Mouse (Mus musculus) MEL (cell line): ENCODE measurements around the gene Hoxd8. TPM values are rescaled to one million over a fixed set of nuclear protein-coding genes. Genes with fewer than 3 reads are reported as not detected.

Experiments
- DNase-seq: peaks from one replicate; pipeline ENCODE4 v3.0.0; 2011; ENCODE audit warnings: low read depth, low spot score
- H3K27ac ChIP-seq: 2 replicates; pipeline ENCODE4 v1.5.1; 2012; ENCODE audit warnings: low read depth, mild to moderate bottlenecking, control low read depth, low read length, moderate library complexity; ENCODE audit not compliant: control insufficient read depth
- H3K27me3 ChIP-seq, 2 experiments: fragments of 150-350 bp in 1 of 2; sonication (generic) in 1 of 2; 2 replicates each; pipeline ENCODE4 v1.6.1; 2012; ENCODE audit warnings: low read length in 2 of 2, mild to moderate bottlenecking in 2 of 2, improper control_type of control experiment in 1 of 2, moderate library complexity in 1 of 2; ENCODE audit not compliant: insufficient read depth in 2 of 2, control insufficient read depth in 1 of 2
- H3K36me3 ChIP-seq, 2 experiments: 2 replicates each; pipeline ENCODE4 v1.6.1; 2012 to 2014; ENCODE audit warnings: low read length in 2 of 2, improper control_type of control experiment in 1 of 2, inconsistent platforms in 1 of 2, mild to moderate bottlenecking in 1 of 2; ENCODE audit not compliant: insufficient read depth in 2 of 2, control insufficient read depth in 1 of 2
- H3K4me1 ChIP-seq, 2 experiments: fragments of 150-350 bp in 1 of 2; sonication (generic) in 1 of 2; 2 replicates each; pipeline ENCODE4 v1.6.1; 2012; ENCODE audit warnings: low read length in 2 of 2, improper control_type of control experiment in 1 of 2, mild to moderate bottlenecking in 1 of 2; ENCODE audit not compliant: insufficient read depth in 2 of 2, control insufficient read depth in 1 of 2
- H3K4me3 ChIP-seq, 2 experiments: fragments of 150-350 bp in 1 of 2; sonication (generic) in 1 of 2; 2 replicates each; pipeline ENCODE4 v1.5.1; 2012; ENCODE audit warnings: low read depth in 2 of 2, low read length in 2 of 2, mild to moderate bottlenecking in 2 of 2, moderate library complexity in 2 of 2, control low read depth in 1 of 2, improper control_type of control experiment in 1 of 2; ENCODE audit not compliant: control insufficient read depth in 1 of 2, insufficient read depth in 1 of 2
- H3K79me2 ChIP-seq: 2 replicates; pipeline ENCODE4 v1.6.1; 2012; ENCODE audit warnings: mild to moderate bottlenecking, low read length, moderate library complexity; ENCODE audit not compliant: control insufficient read depth, poor library complexity, insufficient read depth
- H3K9ac ChIP-seq: 2 replicates; pipeline ENCODE4 v1.6.1; 2012; ENCODE audit warnings: low read depth, mild to moderate bottlenecking, control low read depth, low read length, moderate library complexity; ENCODE audit not compliant: control insufficient read depth, poor library complexity, severe bottlenecking
- H3K9me3 ChIP-seq: fragments of 150-350 bp; sonication (generic); replicated peaks from 2 replicates; pipeline ENCODE4 v1.6.1; 2012; ENCODE audit warnings: mild to moderate bottlenecking, low read length, improper control_type of control experiment, moderate library complexity; ENCODE audit not compliant: insufficient read depth
- BHLHE40 ChIP-seq: IDR thresholded peaks from 2 replicates; pipeline ENCODE4 v1.6.1; 2012; ENCODE audit warnings: low read depth, mild to moderate bottlenecking, inconsistent platforms, low read length, improper control_type of control experiment, borderline replicate concordance
- CTCF ChIP-seq, 3 experiments: IDR thresholded peaks in 2 of 3; conservative IDR thresholded peaks in 1 of 3; 2 replicates each; pipeline ENCODE4 v1.5.1; 2011 to 2012; ENCODE audit warnings: low read length in 3 of 3, low read depth in 2 of 3, mild to moderate bottlenecking in 2 of 3, improper control_type of control experiment in 1 of 3, inconsistent platforms in 1 of 3, mixed read lengths in 1 of 3, moderate library complexity in 1 of 3; ENCODE audit not compliant: control insufficient read depth in 1 of 3, insufficient read depth in 1 of 3, poor library complexity in 1 of 3, severe bottlenecking in 1 of 3
- ETS1 ChIP-seq: IDR thresholded peaks from 2 replicates; pipeline ENCODE4 v1.6.1; 2012; ENCODE audit warnings: low read depth, mild to moderate bottlenecking, inconsistent platforms, low read length, improper control_type of control experiment, moderate library complexity
- GABPA ChIP-seq: IDR thresholded peaks from 2 replicates; pipeline ENCODE4 v1.6.1; 2012; ENCODE audit warnings: low read depth, mild to moderate bottlenecking, inconsistent platforms, low read length, improper control_type of control experiment, moderate library complexity
- MAX ChIP-seq: IDR thresholded peaks from 2 replicates; pipeline ENCODE4 v1.6.1; 2011; ENCODE audit warnings: low read length, improper control_type of control experiment
- MXI1 ChIP-seq: IDR thresholded peaks from 2 replicates; pipeline ENCODE4 v1.6.1; 2011; ENCODE audit warnings: mild to moderate bottlenecking, low read depth, low read length, improper control_type of control experiment
- MYB ChIP-seq: IDR thresholded peaks from 2 replicates; pipeline ENCODE4 v1.6.1; 2011; ENCODE audit warnings: mild to moderate bottlenecking, low read depth, low read length, improper control_type of control experiment
- NELFE ChIP-seq: IDR thresholded peaks from 2 replicates; pipeline ENCODE4 v1.6.1; 2011; ENCODE audit warnings: low read depth, low read length, improper control_type of control experiment
- NRF1 ChIP-seq: IDR thresholded peaks from 2 replicates; pipeline ENCODE4 v1.6.1; 2014; ENCODE audit warnings: low read depth, mild to moderate bottlenecking, inconsistent platforms, low read length, improper control_type of control experiment, moderate library complexity; ENCODE audit not compliant: poor library complexity, insufficient read depth, severe bottlenecking
- POLR2AphosphoS5 ChIP-seq: IDR thresholded peaks from 2 replicates; pipeline ENCODE4 v1.6.1; 2012; ENCODE audit warnings: low read depth, borderline replicate concordance, mild to moderate bottlenecking, inconsistent platforms, low read length, moderate library complexity, mixed read lengths
- RAD21 ChIP-seq: IDR thresholded peaks from 2 replicates; pipeline ENCODE4 v1.6.1; 2011; ENCODE audit warnings: mild to moderate bottlenecking, low read depth, low read length, improper control_type of control experiment
- SIN3A ChIP-seq: IDR thresholded peaks from 2 replicates; pipeline ENCODE4 v1.6.1; 2012; ENCODE audit warnings: low read length, improper control_type of control experiment, inconsistent platforms
- SMC3 ChIP-seq: IDR thresholded peaks from 2 replicates; pipeline ENCODE4 v1.6.1; 2011; ENCODE audit warnings: low read depth, low read length, improper control_type of control experiment
- TAL1 ChIP-seq: IDR thresholded peaks from 2 replicates; pipeline ENCODE4 v1.6.1; 2012; ENCODE audit warnings: mild to moderate bottlenecking, inconsistent platforms, low read length, moderate library complexity, mixed read lengths
- TBP ChIP-seq: IDR thresholded peaks from 2 replicates; pipeline ENCODE4 v1.8.0; 2011; ENCODE audit warnings: low read depth, low read length, improper control_type of control experiment
- UBTF ChIP-seq: IDR thresholded peaks from 2 replicates; pipeline ENCODE4 v1.6.1; 2012; ENCODE audit warnings: low read depth, mild to moderate bottlenecking, inconsistent platforms, low read length, improper control_type of control experiment, moderate library complexity, borderline replicate concordance; ENCODE audit not compliant: insufficient read depth
- USF1 ChIP-seq: IDR thresholded peaks from 2 replicates; pipeline ENCODE4 v1.6.1; 2014; ENCODE audit warnings: low read depth, mild to moderate bottlenecking, inconsistent platforms, low read length, improper control_type of control experiment, moderate library complexity
- ZKSCAN1 ChIP-seq: IDR thresholded peaks from 2 replicates; pipeline ENCODE4 v1.6.1; 2012; ENCODE audit warnings: low read depth, mild to moderate bottlenecking, inconsistent platforms, low read length, improper control_type of control experiment, moderate library complexity
- ZMIZ1 ChIP-seq: IDR thresholded peaks from 2 replicates; pipeline ENCODE4 v1.6.1; 2012; ENCODE audit warnings: low read depth, mild to moderate bottlenecking, inconsistent platforms, low read length, improper control_type of control experiment, moderate library complexity
- polyA plus RNA-seq, 2 experiments: library from polyadenylated mRNA; stranded (reverse) in 1 of 2; unstranded in 1 of 2; fragments of >175 nt in 1 of 2; fragments of >200 nt in 1 of 2; gene quantifications; 2 replicates each; pipeline versions ENCODE4 v1.2.1 to v1.2.4; 2012; ENCODE audit warnings: low replicate concordance in 2 of 2, low read depth in 1 of 2; ENCODE audit not compliant: insufficient read length in 2 of 2, insufficient read depth in 1 of 2, missing spikeins in 1 of 2
- total RNA-seq: library from RNA; depleted of rRNA; stranded (reverse); fragments of 300-350 nt; gene quantifications from 2 replicates; pipeline ENCODE4 v1.2.3, GENCODE M21; 2012

Hoxd8 gene
- total and polyA plus RNA-seq, 3 experiments = 4.7 to 7.4 TPM; not detected in 1

GRCm38 (mm10) chr2:74720384-74720783 lies 16.0 kb downstream of the Hoxd8 start:
- H3K79me2 ChIP-seq = no peaks in the 10 kb centered on the region
- H3K4me1 ChIP-seq = no peaks in the 10 kb centered on the region
- DNase-seq = no peak
- H3K27me3 ChIP-seq = no peaks in the 10 kb centered on the region; a peak in 1 of 4 replicates
- no peaks in the 10 kb centered on the region for H3K9me3 ChIP-seq
- TF ChIP-seq BHLHE40 = no peak
- TF ChIP-seq ZMIZ1 = no peak
- no peak for TF ChIP-seq ETS1
- no peak for TF ChIP-seq USF1
- no peak for TF ChIP-seq CTCF (IDR thresholded peaks at IDR 0.05 in 2 of 3, conservative IDR thresholded peaks at IDR 0.05 in 1 of 3; ENCODE audit: control insufficient read depth in 1 of 3, insufficient read depth in 1 of 3, low read depth in 2 of 3, low read length in 3 of 3, poor library complexity in 1 of 3, severe bottlenecking in 1 of 3)
- no peak for TF ChIP-seq SMC3
- no peak for TF ChIP-seq GABPA
- no peak for TF ChIP-seq SIN3A
- no peak for TF ChIP-seq ZKSCAN1
- no peak for TF ChIP-seq MXI1
- no peak for TF ChIP-seq UBTF
- TF ChIP-seq MYB = no peak
- no peak for TF ChIP-seq RAD21
- TF ChIP-seq NELFE = no peak
- TF ChIP-seq TBP = no peak
- H3K4me3 ChIP-seq = no peak overlapping the region
- no peak overlapping the region for H3K27ac ChIP-seq
- H3K9ac ChIP-seq = no peak overlapping the region
- H3K36me3 ChIP-seq = no peaks in the 10 kb centered on the region

DNA sequence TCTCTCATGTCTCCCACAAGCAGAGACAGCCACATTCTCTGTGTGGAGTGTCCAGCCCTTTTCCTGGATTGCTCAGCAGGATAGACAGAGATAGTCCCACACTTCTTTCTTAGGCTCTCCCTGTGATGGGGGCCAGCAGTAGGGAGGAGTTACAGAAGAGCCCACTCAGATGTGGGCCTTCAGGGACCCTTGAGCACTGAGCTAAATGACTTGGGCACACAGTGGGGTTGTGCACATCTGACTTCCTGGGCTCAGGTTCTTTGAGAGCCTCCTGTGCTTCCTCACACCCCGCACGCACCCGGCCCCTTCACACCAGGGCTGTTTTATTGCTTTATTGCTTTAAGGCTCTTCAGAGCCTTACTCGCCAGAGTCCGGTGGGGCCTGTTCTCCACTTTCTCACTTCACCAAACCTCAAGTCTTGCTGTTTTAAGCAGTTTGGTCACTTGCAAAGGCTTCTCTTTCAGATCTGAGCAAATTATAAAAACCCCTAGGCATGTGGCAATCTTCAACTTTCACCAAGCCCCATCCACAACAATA lies 16.6 kb downstream of the Hoxd8 start:
- H3K27me3 ChIP-seq = no peaks in the 10 kb centered on the region; a peak in 1 of 4 replicates
- H3K9ac ChIP-seq = no peak overlapping the region
- H3K27ac ChIP-seq = no peak overlapping the region
- no peaks in the 10 kb centered on the region for H3K79me2 ChIP-seq
- H3K4me3 ChIP-seq = no peak overlapping the region
- H3K4me1 ChIP-seq = no peaks in the 10 kb centered on the region
- DNase-seq = no peak
- TF ChIP-seq TAL1 (no peak), NRF1 (no peak), POLR2AphosphoS5 (no peak), UBTF (no peak), MAX (no peak)
- H3K36me3 ChIP-seq = no peaks in the 10 kb centered on the region
- no peaks in the 10 kb centered on the region for H3K9me3 ChIP-seq
